Mouse (Mus musculus): ENCODE results near the gene Scarb1. TPM values are rescaled to one million over a fixed set of nuclear protein-coding genes. Genes with fewer than 3 reads are reported as not detected.

The Scarb1 gene
- polyA plus RNA-seq, 1 experiment from 2014 or later, result 104 TPM

DNA sequence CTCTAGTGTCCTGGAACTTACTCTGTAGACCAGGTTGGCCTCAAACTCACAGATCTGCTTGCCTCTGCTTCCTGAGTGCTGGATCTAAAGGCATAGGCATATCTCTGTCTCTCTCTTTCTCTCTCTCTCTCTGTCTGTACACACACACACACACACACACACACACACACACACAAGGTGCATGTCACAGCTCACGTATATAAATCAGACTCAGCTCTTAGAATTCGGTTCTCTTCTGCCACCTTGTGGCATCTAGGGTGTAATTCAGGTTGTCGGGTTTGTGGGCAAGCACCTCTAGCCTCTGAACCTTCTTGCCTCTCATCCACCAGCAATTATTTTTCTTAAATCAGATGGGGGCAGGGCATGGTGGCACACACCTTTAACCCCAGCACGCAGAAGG lies 27.7 kb upstream of the Scarb1 start:
- no peak overlapping the region for H3K4me2 ChIP-seq
- no peaks in the 10 kb centered on the region for H3K4me1 ChIP-seq (replicated peaks; ENCODE audit: control insufficient read depth, insufficient read depth, low read length)
- H3K36me3 ChIP-seq (ENCODE audit: control insufficient read depth, insufficient read depth, low read length), result no peaks in the 10 kb centered on the region
- no peak overlapping the region for H3K4me3 ChIP-seq (ENCODE audit: low read depth, low read length)
- no peaks in the 10 kb centered on the region for H3K9me3 ChIP-seq (ENCODE audit: control insufficient read depth, low read length)
- H3K27ac ChIP-seq (ENCODE audit: low read depth, low read length), result no peak overlapping the region
- H3K27me3 ChIP-seq (replicated peaks; ENCODE audit: control insufficient read depth, insufficient read depth, low read length), result no peaks in the 10 kb centered on the region
- 2% methylated on average over 4 of the region's 4 CpGs for WGBS
- ATAC-seq (replicated peaks; ENCODE audit: low FRiP score) (peak; percentile 31; the same call in 1 of the 2 replicates), DNase-seq (ENCODE audit: low spot score) (no peak)
- no peak overlapping the region for H3K9ac ChIP-seq (ENCODE audit: low read depth, low read length)

- Histone ChIP-seq H3K4me2 (no peak overlapping the region), H3K4me3 (ENCODE audit: low read depth, low read length) (no peak overlapping the region), H3K4me1 (replicated peaks; ENCODE audit: control insufficient read depth, insufficient read depth, low read length) (no peaks in the 10 kb centered on the region), H3K27me3 (replicated peaks; ENCODE audit: control insufficient read depth, insufficient read depth, low read length) (no peaks in the 10 kb centered on the region), H3K9me3 (ENCODE audit: control insufficient read depth, low read length) (no peaks in the 10 kb centered on the region), H3K9ac (ENCODE audit: low read depth, low read length) (no peak overlapping the region), H3K27ac (ENCODE audit: low read depth, low read length) (no peak overlapping the region), H3K36me3 (ENCODE audit: control insufficient read depth, insufficient read depth, low read length) (no peaks in the 10 kb centered on the region)
- ATAC-seq (replicated peaks; ENCODE audit: low FRiP score), result no peak
- no peak for DNase-seq (ENCODE audit: low spot score)
- 63% methylated on average over 5 of the region's 5 CpGs for WGBS
These were observed 27.3 kb upstream of the Scarb1 start for GRCm38 (mm10) chr5:125368156-125368555.

DNA sequence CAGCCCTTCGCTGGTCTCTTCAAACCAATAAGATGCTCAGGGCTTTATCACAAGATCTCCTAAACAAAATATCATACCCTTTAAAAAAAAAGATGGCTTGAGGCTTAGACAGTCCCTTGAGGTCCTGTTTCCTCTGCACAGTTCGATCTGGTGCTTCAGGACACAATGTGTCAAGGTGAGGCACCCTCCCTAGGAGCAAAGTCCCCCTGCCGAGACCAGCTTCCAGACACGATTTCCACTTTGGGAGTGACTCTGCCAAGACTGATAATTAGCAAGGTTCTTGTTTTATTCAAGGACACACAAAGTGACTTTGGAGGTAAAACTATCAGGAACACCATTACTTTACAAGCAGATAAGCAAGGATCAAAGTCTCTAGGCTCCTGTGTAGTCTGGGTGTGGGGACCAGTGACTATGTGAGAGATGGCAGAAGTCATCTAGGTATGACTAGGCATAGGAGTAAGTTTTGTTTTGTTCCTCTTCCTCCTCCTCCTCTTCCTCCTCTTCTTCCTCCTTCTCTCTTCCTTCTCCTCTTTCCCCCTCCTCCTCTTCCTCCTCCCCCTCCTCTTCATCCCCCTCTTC lies 24.0 kb upstream of the Scarb1 start:
- Histone ChIP-seq H3K36me3 (ENCODE audit: control insufficient read depth, insufficient read depth, low read length) (no peaks in the 10 kb centered on the region), H3K4me3 (ENCODE audit: low read depth, low read length) (no peak overlapping the region), H3K27ac (ENCODE audit: low read depth, low read length) (no peak overlapping the region), H3K9ac (ENCODE audit: low read depth, low read length) (no peak overlapping the region), H3K27me3 (replicated peaks; ENCODE audit: control insufficient read depth, insufficient read depth, low read length) (no peaks in the 10 kb centered on the region), H3K4me1 (replicated peaks; ENCODE audit: control insufficient read depth, insufficient read depth, low read length) (no peaks in the 10 kb centered on the region), H3K9me3 (ENCODE audit: control insufficient read depth, low read length) (no peaks in the 10 kb centered on the region), H3K4me2 (no peak overlapping the region)
- no peak for DNase-seq (ENCODE audit: low spot score)
- WGBS, result 63% methylated on average over 4 of the region's 4 CpGs
- ATAC-seq (replicated peaks; ENCODE audit: low FRiP score), result no peak

- Histone ChIP-seq H3K27me3 (replicated peaks; ENCODE audit: control insufficient read depth, insufficient read depth, low read length) (no peaks in the 10 kb centered on the region), H3K9ac (ENCODE audit: low read depth, low read length) (no peak overlapping the region), H3K27ac (ENCODE audit: low read depth, low read length) (no peak overlapping the region), H3K36me3 (ENCODE audit: control insufficient read depth, insufficient read depth, low read length) (no peaks in the 10 kb centered on the region), H3K9me3 (ENCODE audit: control insufficient read depth, low read length) (no peaks in the 10 kb centered on the region), H3K4me2 (no peak overlapping the region), H3K4me1 (replicated peaks; ENCODE audit: control insufficient read depth, insufficient read depth, low read length) (no peaks in the 10 kb centered on the region), H3K4me3 (ENCODE audit: low read depth, low read length) (no peak overlapping the region)
- 64% methylated on average over 7 of the region's 7 CpGs for WGBS
- ATAC-seq (replicated peaks; ENCODE audit: low FRiP score) (0 out of 2 replicates have a peak, but pooled peaks have one; percentile 10), DNase-seq (ENCODE audit: low spot score) (no peak)
These were observed 23.0 kb upstream of the Scarb1 start for GRCm38 (mm10) chr5:125363894-125364293.

GRCm38 (mm10) chr5:125360981-125361510 lies 20.2 kb upstream of the Scarb1 start:
- Histone ChIP-seq H3K27ac (ENCODE audit: low read depth, low read length) (no peak overlapping the region), H3K36me3 (ENCODE audit: control insufficient read depth, insufficient read depth, low read length) (no peaks in the 10 kb centered on the region), H3K9me3 (ENCODE audit: control insufficient read depth, low read length) (no peaks in the 10 kb centered on the region), H3K4me2 (peak overlapping the region; percentile 31; the same call in 1 of the 2 replicates), H3K4me1 (replicated peaks; ENCODE audit: control insufficient read depth, insufficient read depth, low read length) (peaks cover 6% of the 10 kb centered on the region; the same call in 1 of the 2 replicates), H3K4me3 (ENCODE audit: low read depth, low read length) (no peak overlapping the region), H3K9ac (ENCODE audit: low read depth, low read length) (no peak overlapping the region), H3K27me3 (replicated peaks; ENCODE audit: control insufficient read depth, insufficient read depth, low read length) (no peaks in the 10 kb centered on the region)
- WGBS, result 53% methylated on average over 16 of the region's 16 CpGs
- no peak for DNase-seq (ENCODE audit: low spot score)
- ATAC-seq (replicated peaks; ENCODE audit: low FRiP score), result no peak

DNA sequence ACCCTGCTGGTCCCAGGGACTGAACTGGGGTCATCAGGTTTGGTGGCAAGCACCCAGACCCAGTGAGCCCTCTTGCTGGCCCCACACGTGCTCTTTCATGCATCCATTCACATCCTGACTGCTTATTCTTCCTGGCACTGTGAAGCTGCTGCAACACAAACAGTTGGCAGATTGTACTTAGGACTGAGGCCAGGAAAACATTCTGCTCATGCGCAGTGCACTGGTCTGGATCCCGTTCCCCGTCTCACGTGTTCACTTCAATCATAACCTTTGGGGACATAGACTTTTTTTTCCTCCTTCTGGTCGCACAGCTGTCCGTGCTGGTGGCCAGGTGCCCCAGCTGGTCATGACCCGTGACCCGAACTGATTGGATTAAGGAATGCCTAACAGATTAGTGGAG lies 19.7 kb upstream of the Scarb1 start:
- no peaks in the 10 kb centered on the region for H3K36me3 ChIP-seq (ENCODE audit: control insufficient read depth, insufficient read depth, low read length)
- H3K4me1 ChIP-seq (replicated peaks; ENCODE audit: control insufficient read depth, insufficient read depth, low read length), result peaks cover 6% of the 10 kb centered on the region; the same call in 1 of the 2 replicates
- no peak overlapping the region for H3K9ac ChIP-seq (ENCODE audit: low read depth, low read length)
- no peaks in the 10 kb centered on the region for H3K9me3 ChIP-seq (ENCODE audit: control insufficient read depth, low read length)
- ATAC-seq (replicated peaks; ENCODE audit: low FRiP score) (no peak), DNase-seq (ENCODE audit: low spot score) (no peak)
- H3K4me3 ChIP-seq (ENCODE audit: low read depth, low read length), result no peak overlapping the region
- H3K27me3 ChIP-seq (replicated peaks; ENCODE audit: control insufficient read depth, insufficient read depth, low read length), result no peaks in the 10 kb centered on the region
- WGBS, result 85% methylated on average over 9 of the region's 9 CpGs
- H3K4me2 ChIP-seq, result no peak overlapping the region
- no peak overlapping the region for H3K27ac ChIP-seq (ENCODE audit: low read depth, low read length)

DNA sequence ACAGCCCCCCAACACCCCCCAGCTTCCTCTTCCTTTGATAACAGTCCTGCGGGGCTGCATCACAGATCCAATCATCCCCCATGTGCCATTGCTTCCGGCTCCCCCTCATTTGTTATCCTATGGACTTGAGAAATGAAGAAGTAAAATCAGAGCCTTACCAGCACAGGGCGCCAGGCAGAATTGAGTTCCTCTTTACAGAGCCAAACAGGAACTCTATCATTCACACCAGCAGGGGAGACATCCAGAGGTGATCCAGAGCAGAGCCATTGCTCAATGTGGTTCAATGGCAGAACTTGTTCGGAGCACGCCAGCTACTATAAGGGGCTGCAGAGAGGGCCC lies 17.3 kb upstream of the Scarb1 start:
- 0 out of 2 replicates have a peak overlapping the region, but pooled peaks have one; percentile 22 for H3K9ac ChIP-seq (ENCODE audit: low read depth, low read length)
- H3K9me3 ChIP-seq (ENCODE audit: control insufficient read depth, low read length), result no peaks in the 10 kb centered on the region
- no peaks in the 10 kb centered on the region for H3K27me3 ChIP-seq (replicated peaks; ENCODE audit: control insufficient read depth, insufficient read depth, low read length)
- no peak for DNase-seq (ENCODE audit: low spot score)
- WGBS, result 38% methylated on average over 5 of the region's 5 CpGs
- ATAC-seq (replicated peaks; ENCODE audit: low FRiP score), result no peak
- H3K36me3 ChIP-seq (ENCODE audit: control insufficient read depth, insufficient read depth, low read length), result no peaks in the 10 kb centered on the region
- H3K4me3 ChIP-seq (ENCODE audit: low read depth, low read length), result 0 out of 2 replicates have a peak overlapping the region, but pooled peaks have one; percentile 11
- H3K27ac ChIP-seq (ENCODE audit: low read depth, low read length), result peak overlapping the region; percentile 25; the same call in 1 of the 2 replicates
- H3K4me2 ChIP-seq, result peak overlapping the region; percentile 41
- H3K4me1 ChIP-seq (replicated peaks; ENCODE audit: control insufficient read depth, insufficient read depth, low read length), result peaks cover 6% of the 10 kb centered on the region; the same call in 1 of the 2 replicates

- H3K4me3 ChIP-seq (ENCODE audit: low read depth, low read length), result 0 out of 2 replicates have a peak overlapping the region, but pooled peaks have one; percentile 11
- peak overlapping the region; percentile 25 for H3K27ac ChIP-seq (ENCODE audit: low read depth, low read length)
- H3K36me3 ChIP-seq (ENCODE audit: control insufficient read depth, insufficient read depth, low read length), result no peaks in the 10 kb centered on the region
- peak overlapping the region; percentile 41 for H3K4me2 ChIP-seq
- WGBS, result 67% methylated on average over 12 of the region's 12 CpGs
- 0 out of 2 replicates have a peak overlapping the region, but pooled peaks have one; percentile 22 for H3K9ac ChIP-seq (ENCODE audit: low read depth, low read length)
- peaks cover 6% of the 10 kb centered on the region; the same call in 1 of the 2 replicates for H3K4me1 ChIP-seq (replicated peaks; ENCODE audit: control insufficient read depth, insufficient read depth, low read length)
- H3K9me3 ChIP-seq (ENCODE audit: control insufficient read depth, low read length), result no peaks in the 10 kb centered on the region
- ATAC-seq (replicated peaks; ENCODE audit: low FRiP score), result no peak
- no peak for DNase-seq (ENCODE audit: low spot score)
- no peaks in the 10 kb centered on the region for H3K27me3 ChIP-seq (replicated peaks; ENCODE audit: control insufficient read depth, insufficient read depth, low read length)
These were observed 16.8 kb upstream of the Scarb1 start for GRCm38 (mm10) chr5:125357543-125358269.

All from liver, embryonic 11.5 days (tissue).